Mouse (Mus musculus): ENCODE measurements around the gene Fam185a. TPM values are rescaled to one million over a fixed set of nuclear protein-coding genes. Genes with fewer than 3 reads are reported as not detected.

Fam185a gene
- 2.8 TPM for polyA plus RNA-seq (2012; fragmentation: generic; extraction: Trizol)
- long read RNA-seq, experiment 1, partial matches to known transcripts = 1 of 6 reads
- long read RNA-seq, experiment 1, other reads (novel, unspliced or antisense) = 1 of 6 reads
- long read RNA-seq, experiment 2, transcript Fam185a-201 (8 exons, 3,027 nt) = major isoform, 62 of 72 reads
- long read RNA-seq, experiment 2, partial matches to known transcripts = 0 of 72 reads
- long read RNA-seq, experiment 2, other reads (novel, unspliced or antisense) = 10 of 72 reads

DNA sequence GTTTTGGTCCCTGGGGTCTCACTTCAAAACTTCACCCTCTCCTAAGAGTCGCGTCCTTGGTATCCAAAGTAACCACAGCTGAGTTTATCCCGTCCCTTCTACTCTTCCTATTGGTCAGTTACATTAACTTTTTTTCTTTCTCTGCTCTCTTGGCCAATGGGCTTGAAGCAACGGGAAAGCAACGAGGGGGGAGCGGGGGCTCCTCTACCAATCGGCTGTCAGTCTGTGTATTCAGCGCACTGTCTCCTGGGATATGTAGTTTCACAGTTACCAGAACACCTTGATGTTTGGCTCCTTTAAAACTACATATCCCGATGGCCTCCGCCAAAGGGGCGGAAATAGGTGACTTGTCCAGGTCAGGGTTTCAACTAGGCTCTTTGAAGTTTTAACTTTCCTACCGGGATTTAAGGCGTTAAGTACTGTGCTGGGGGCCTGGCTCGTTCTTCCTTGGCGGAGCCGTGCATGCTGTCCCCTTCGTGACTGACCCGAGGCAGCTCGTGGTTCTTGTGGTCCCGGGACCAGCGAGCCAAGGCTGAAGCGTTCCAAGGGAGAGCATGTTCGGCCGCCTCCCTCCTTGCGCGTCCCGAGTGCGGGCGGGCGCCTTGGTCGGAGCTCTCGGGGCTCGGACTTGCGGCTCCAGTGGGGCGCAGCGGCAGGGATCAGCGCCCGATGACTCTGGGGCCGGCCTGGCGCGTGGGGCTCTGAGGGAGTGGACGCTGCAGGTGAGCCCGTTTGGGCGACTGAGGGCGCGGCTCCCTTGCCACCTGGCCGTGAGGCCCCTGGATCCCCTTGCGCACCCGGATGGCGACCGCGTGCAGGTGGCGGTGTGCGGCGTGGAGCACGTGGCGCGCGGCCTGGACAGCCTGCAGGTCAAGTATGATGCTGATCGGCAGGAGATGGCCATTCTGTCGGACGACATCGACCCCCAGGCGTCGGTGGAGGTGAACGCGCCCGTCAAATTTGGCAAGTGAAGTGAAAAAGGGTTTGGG lies at the start of gene Fam185a, which contains the start of gene Ccdc146:
Gene Fam185a (plus strand): TSS at position 345 of the 989 bp plus-strand sequence.
Gene Ccdc146 (minus strand): TSS at position 64 of the 989 bp plus-strand sequence.
- peaks cover 23% of the 10 kb centered on the region for H3K79me2 ChIP-seq (ENCODE audit: control insufficient read depth, insufficient read depth)
- peaks cover 6% of the 10 kb centered on the region for H3K79me3 ChIP-seq (ENCODE audit: low read depth)
- no peaks in the 10 kb centered on the region for H3K36me3 ChIP-seq (ENCODE audit: control insufficient read depth, insufficient read depth)
- peak within 1 kb of the TSS; percentile 71 for H3ac ChIP-seq (ENCODE audit: control insufficient read depth, insufficient read length, low read depth)
- H3K4me3 ChIP-seq (ENCODE audit: insufficient read depth, poor library complexity, severe bottlenecking) = peak within 1 kb of the TSS; percentile 83
- TF ChIP-seq MAX (IDR thresholded peaks at IDR 0.05) (peak; percentile 83), USF1 (IDR thresholded peaks at IDR 0.05; ENCODE audit: low read depth) (no peak)
- H3K27me3 ChIP-seq (ENCODE audit: control insufficient read depth, insufficient read depth, insufficient read length) = no peaks in the 10 kb centered on the region

DNA sequence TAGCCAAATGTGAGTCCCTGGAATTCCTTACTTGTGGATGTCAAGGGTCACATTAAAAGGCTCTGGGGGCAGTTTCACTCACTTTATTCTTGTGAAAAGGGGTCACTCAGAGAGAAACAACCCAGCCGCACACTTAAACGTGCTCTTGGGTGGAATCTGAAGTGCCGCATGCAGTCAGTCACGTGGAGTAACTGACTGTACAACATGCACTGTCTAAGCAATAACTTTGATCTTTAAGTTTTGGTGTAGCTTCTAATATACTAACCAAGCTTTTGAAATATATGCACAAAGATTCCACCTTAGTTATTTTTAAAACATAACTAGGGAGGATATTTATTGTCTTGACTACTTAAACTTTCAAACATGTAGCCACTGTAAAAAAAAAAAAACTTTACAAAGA lies 47.8 kb upstream of the Fam185a start:
- no peaks in the 10 kb centered on the region for H3K36me3 ChIP-seq (ENCODE audit: control insufficient read depth, insufficient read depth)
- H3K27me3 ChIP-seq (ENCODE audit: control insufficient read depth, insufficient read depth, insufficient read length) = peaks cover 6% of the 10 kb centered on the region
- no peak for TF ChIP-seq CTCF (IDR thresholded peaks at IDR 0.05; ENCODE audit: control insufficient read depth, insufficient read depth, insufficient read length)
- no peak for TF ChIP-seq MYOD1 (IDR thresholded peaks at IDR 0.05; ENCODE audit: control insufficient read depth, insufficient read length, low read depth)
- TF ChIP-seq USF1 (IDR thresholded peaks at IDR 0.05; ENCODE audit: low read depth) = no peak
- no peak for TF ChIP-seq CEBPB (IDR thresholded peaks at IDR 0.05; ENCODE audit: low read depth)
- TF ChIP-seq MAX (IDR thresholded peaks at IDR 0.05) = no peak
- no peak for TF ChIP-seq FOSL1 (IDR thresholded peaks at IDR 0.05; ENCODE audit: insufficient read depth, low read length, poor library complexity, severe bottlenecking)
- TF ChIP-seq MYOG (IDR thresholded peaks at IDR 0.05; ENCODE audit: control insufficient read depth, extremely low read depth, insufficient read length) = no peak

DNA sequence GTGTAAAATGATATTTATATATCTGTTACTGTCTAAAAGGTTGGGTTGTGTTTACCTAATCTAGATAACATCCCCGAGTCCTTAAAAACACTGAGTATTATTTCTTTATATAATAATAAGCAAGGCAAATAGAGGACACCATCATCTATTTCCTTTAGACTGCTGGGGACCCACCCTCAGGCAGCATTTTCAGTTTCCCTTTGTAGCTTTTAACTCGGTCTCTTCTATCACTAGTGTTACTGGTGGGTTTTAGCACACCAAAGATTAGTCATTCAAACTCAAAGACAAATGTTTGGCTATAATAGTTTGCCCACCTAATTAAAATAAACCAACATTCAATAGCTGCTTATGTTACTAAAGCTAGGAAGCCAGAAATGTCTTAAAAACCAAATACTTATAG lies 46.4 kb upstream of the Fam185a start:
- no peaks in the 10 kb centered on the region for H3K79me2 ChIP-seq (ENCODE audit: control insufficient read depth, insufficient read depth)
- H3K36me3 ChIP-seq (ENCODE audit: control insufficient read depth, insufficient read depth) = no peaks in the 10 kb centered on the region
- no peaks in the 10 kb centered on the region for H3K79me3 ChIP-seq (ENCODE audit: low read depth)
- TF ChIP-seq MYOD1 (IDR thresholded peaks at IDR 0.05; ENCODE audit: control insufficient read depth, insufficient read length, low read depth) (no peak), FOSL1 (IDR thresholded peaks at IDR 0.05; ENCODE audit: insufficient read depth, low read length, poor library complexity, severe bottlenecking) (no peak), USF1 (IDR thresholded peaks at IDR 0.05; ENCODE audit: low read depth) (no peak), CTCF (IDR thresholded peaks at IDR 0.05; ENCODE audit: control insufficient read depth, insufficient read depth, insufficient read length) (no peak), CEBPB (IDR thresholded peaks at IDR 0.05; ENCODE audit: low read depth) (no peak), MAX (IDR thresholded peaks at IDR 0.05) (no peak), MYOG (IDR thresholded peaks at IDR 0.05; ENCODE audit: control insufficient read depth, extremely low read depth, insufficient read length) (no peak)
- no peaks in the 10 kb centered on the region for H3K27me3 ChIP-seq (ENCODE audit: control insufficient read depth, insufficient read depth, insufficient read length)
- no peak overlapping the region for H3ac ChIP-seq (ENCODE audit: control insufficient read depth, insufficient read length, low read depth)
- H3K4me3 ChIP-seq (ENCODE audit: insufficient read depth, poor library complexity, severe bottlenecking) = no peak overlapping the region

More for the DNA sequence above, 47.8 kb upstream of the Fam185a start:
- Histone ChIP-seq H3ac (ENCODE audit: control insufficient read depth, insufficient read length, low read depth) (no peak overlapping the region), H3K79me3 (ENCODE audit: low read depth) (no peaks in the 10 kb centered on the region), H3K79me2 (ENCODE audit: control insufficient read depth, insufficient read depth) (no peaks in the 10 kb centered on the region), H3K4me3 (ENCODE audit: insufficient read depth, poor library complexity, severe bottlenecking) (no peak overlapping the region)

GRCm38 (mm10) chr5:21381986-21382385 lies 42.8 kb upstream of the Fam185a start:
- TF ChIP-seq MYOG (IDR thresholded peaks at IDR 0.05; ENCODE audit: control insufficient read depth, extremely low read depth, insufficient read length) = no peak
- no peak for TF ChIP-seq USF1 (IDR thresholded peaks at IDR 0.05; ENCODE audit: low read depth)
- TF ChIP-seq CTCF (IDR thresholded peaks at IDR 0.05; ENCODE audit: control insufficient read depth, insufficient read depth, insufficient read length) = no peak
- TF ChIP-seq MAX (IDR thresholded peaks at IDR 0.05) = no peak
- TF ChIP-seq MYOD1 (IDR thresholded peaks at IDR 0.05; ENCODE audit: control insufficient read depth, insufficient read length, low read depth) = no peak
- H3K79me2 ChIP-seq (ENCODE audit: control insufficient read depth, insufficient read depth) = no peaks in the 10 kb centered on the region
- no peak overlapping the region for H3K4me3 ChIP-seq (ENCODE audit: insufficient read depth, poor library complexity, severe bottlenecking)
- no peak overlapping the region for H3ac ChIP-seq (ENCODE audit: control insufficient read depth, insufficient read length, low read depth)
- H3K79me3 ChIP-seq (ENCODE audit: low read depth) = no peaks in the 10 kb centered on the region
- no peaks in the 10 kb centered on the region for H3K27me3 ChIP-seq (ENCODE audit: control insufficient read depth, insufficient read depth, insufficient read length)
- H3K36me3 ChIP-seq (ENCODE audit: control insufficient read depth, insufficient read depth) = no peaks in the 10 kb centered on the region

- no peak overlapping the region for H3K4me3 ChIP-seq (ENCODE audit: insufficient read depth, poor library complexity, severe bottlenecking)
- no peaks in the 10 kb centered on the region for H3K79me2 ChIP-seq (ENCODE audit: control insufficient read depth, insufficient read depth)
- no peak overlapping the region for H3ac ChIP-seq (ENCODE audit: control insufficient read depth, insufficient read length, low read depth)
- no peaks in the 10 kb centered on the region for H3K79me3 ChIP-seq (ENCODE audit: low read depth)
- TF ChIP-seq MYOG (IDR thresholded peaks at IDR 0.05; ENCODE audit: control insufficient read depth, extremely low read depth, insufficient read length) (no peak), FOSL1 (IDR thresholded peaks at IDR 0.05; ENCODE audit: insufficient read depth, low read length, poor library complexity, severe bottlenecking) (no peak), MAX (IDR thresholded peaks at IDR 0.05) (no peak)
- no peaks in the 10 kb centered on the region for H3K27me3 ChIP-seq (ENCODE audit: control insufficient read depth, insufficient read depth, insufficient read length)
- no peaks in the 10 kb centered on the region for H3K36me3 ChIP-seq (ENCODE audit: control insufficient read depth, insufficient read depth)
Observed at GRCm38 (mm10) chr5:21382678-21383077, 42.1 kb upstream of the Fam185a start.
